Mouse (Mus musculus): ENCODE data around the gene Gm21969. TPM values are rescaled to one million over a fixed set of nuclear protein-coding genes. Genes with fewer than 3 reads are reported as not detected.
A peak's percentile ranks its signal among the peaks of the same experiment; 100 is the strongest.

Gm21969 gene
- polyA plus RNA-seq, 1 experiment from 2014 or later, result not detected

DNA sequence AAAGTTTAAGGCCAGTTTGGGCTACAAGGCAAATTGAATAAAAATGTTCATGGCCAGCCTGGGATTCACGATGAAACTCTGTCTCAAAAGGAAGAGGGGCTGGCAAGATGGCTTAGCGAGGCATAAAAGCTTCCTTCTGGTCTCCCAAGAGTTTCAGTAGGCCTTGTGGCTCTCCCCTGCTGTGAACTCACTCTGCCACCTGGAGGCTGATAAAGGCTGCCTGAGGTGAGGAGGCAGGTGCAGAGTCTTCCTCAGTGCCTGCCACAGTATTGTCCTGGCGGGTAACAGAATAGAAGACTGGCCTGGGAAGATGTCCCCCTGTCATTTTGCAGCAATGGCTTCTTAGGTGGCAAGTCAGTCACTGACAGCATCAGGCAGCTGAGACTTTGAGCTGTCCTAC, 20.1 kb upstream of the Gm21969 start:
- H3K27ac ChIP-seq (ENCODE audit: low read length), result 0 out of 2 replicates have a peak overlapping the region, but pooled peaks have one; percentile 24
- H3K4me1 ChIP-seq (ENCODE audit: control insufficient read depth, insufficient read depth, low read length), result peaks cover 70% of the 10 kb centered on the region
- no peaks in the 10 kb centered on the region for H3K36me3 ChIP-seq (ENCODE audit: control insufficient read depth, insufficient read depth, low read length)
- H3K27me3 ChIP-seq (ENCODE audit: control insufficient read depth, insufficient read depth, low read length), result no peaks in the 10 kb centered on the region
- 75% methylated on average over 3 of the region's 3 CpGs for WGBS
- no peak overlapping the region for H3K4me3 ChIP-seq (replicated peaks; ENCODE audit: low read length)
- no peak for ATAC-seq (ENCODE audit: insufficient read depth, low FRiP score)
- H3K4me2 ChIP-seq (ENCODE audit: low read depth, low read length), result no peak overlapping the region
- H3K9ac ChIP-seq (ENCODE audit: low read length), result no peak overlapping the region; the same call in 1 of the 2 replicates
- no peaks in the 10 kb centered on the region for H3K9me3 ChIP-seq (replicated peaks; ENCODE audit: control insufficient read depth, low read length)

- no peak overlapping the region for H3K4me2 ChIP-seq (ENCODE audit: low read depth, low read length)
- WGBS, result 77% methylated on average over 11 of the region's 11 CpGs
- H3K4me3 ChIP-seq (replicated peaks; ENCODE audit: low read length), result no peak overlapping the region
- no peaks in the 10 kb centered on the region for H3K9me3 ChIP-seq (replicated peaks; ENCODE audit: control insufficient read depth, low read length)
- H3K4me1 ChIP-seq (ENCODE audit: control insufficient read depth, insufficient read depth, low read length), result peaks cover 64% of the 10 kb centered on the region
- H3K36me3 ChIP-seq (ENCODE audit: control insufficient read depth, insufficient read depth, low read length), result no peaks in the 10 kb centered on the region
- H3K27me3 ChIP-seq (ENCODE audit: control insufficient read depth, insufficient read depth, low read length), result no peaks in the 10 kb centered on the region
- no peak overlapping the region for H3K9ac ChIP-seq (ENCODE audit: low read length)
- ATAC-seq (ENCODE audit: insufficient read depth, low FRiP score), result no peak
- H3K27ac ChIP-seq (ENCODE audit: low read length), result no peak overlapping the region
Measured at GRCm38 (mm10) chr4:139583629-139584245, 19.2 kb upstream of the Gm21969 start.

- H3K27ac ChIP-seq (ENCODE audit: low read length), result no peak overlapping the region
- no peaks in the 10 kb centered on the region for H3K9me3 ChIP-seq (replicated peaks; ENCODE audit: control insufficient read depth, low read length)
- H3K36me3 ChIP-seq (ENCODE audit: control insufficient read depth, insufficient read depth, low read length), result no peaks in the 10 kb centered on the region
- H3K4me3 ChIP-seq (replicated peaks; ENCODE audit: low read length), result no peak overlapping the region
- no peaks in the 10 kb centered on the region for H3K27me3 ChIP-seq (ENCODE audit: control insufficient read depth, insufficient read depth, low read length)
- peaks cover 59% of the 10 kb centered on the region for H3K4me1 ChIP-seq (ENCODE audit: control insufficient read depth, insufficient read depth, low read length)
- no peak overlapping the region for H3K4me2 ChIP-seq (ENCODE audit: low read depth, low read length)
- ATAC-seq (ENCODE audit: insufficient read depth, low FRiP score), result no peak
- no peak overlapping the region for H3K9ac ChIP-seq (ENCODE audit: low read length)
- 75% methylated on average over 11 of the region's 11 CpGs for WGBS
Measured at GRCm38 (mm10) chr4:139584704-139585103, 18.3 kb upstream of the Gm21969 start.

DNA sequence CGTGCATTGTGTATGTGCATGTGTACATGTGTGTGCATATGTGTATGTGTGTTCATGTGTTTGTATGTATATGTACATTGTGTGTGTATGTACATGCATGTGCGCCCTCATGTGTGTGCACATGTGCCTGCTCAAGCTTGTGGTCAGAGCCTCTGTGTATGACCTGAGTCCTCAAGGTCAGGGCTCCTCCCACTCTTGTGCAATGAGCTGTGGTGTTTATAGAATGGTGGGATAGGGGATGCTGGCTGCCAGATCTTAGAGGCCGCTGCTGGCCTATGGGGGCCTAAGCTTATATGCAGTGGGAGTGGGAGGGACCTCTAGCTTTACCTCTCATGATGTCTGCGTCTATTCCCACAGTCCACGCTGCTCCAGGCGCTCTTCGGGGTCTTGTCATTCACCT, 17.3 kb upstream of the Gm21969 start:
- H3K27ac ChIP-seq (ENCODE audit: low read length), result no peak overlapping the region
- no peaks in the 10 kb centered on the region for H3K27me3 ChIP-seq (ENCODE audit: control insufficient read depth, insufficient read depth, low read length)
- 70% methylated on average over 7 of the region's 7 CpGs for WGBS
- H3K4me3 ChIP-seq (replicated peaks; ENCODE audit: low read length), result no peak overlapping the region
- no peak overlapping the region for H3K9ac ChIP-seq (ENCODE audit: low read length)
- no peak overlapping the region for H3K4me2 ChIP-seq (ENCODE audit: low read depth, low read length)
- H3K9me3 ChIP-seq (replicated peaks; ENCODE audit: control insufficient read depth, low read length), result no peaks in the 10 kb centered on the region
- H3K4me1 ChIP-seq (ENCODE audit: control insufficient read depth, insufficient read depth, low read length), result peaks cover 54% of the 10 kb centered on the region
- no peak for ATAC-seq (ENCODE audit: insufficient read depth, low FRiP score)
- no peaks in the 10 kb centered on the region for H3K36me3 ChIP-seq (ENCODE audit: control insufficient read depth, insufficient read depth, low read length)

DNA sequence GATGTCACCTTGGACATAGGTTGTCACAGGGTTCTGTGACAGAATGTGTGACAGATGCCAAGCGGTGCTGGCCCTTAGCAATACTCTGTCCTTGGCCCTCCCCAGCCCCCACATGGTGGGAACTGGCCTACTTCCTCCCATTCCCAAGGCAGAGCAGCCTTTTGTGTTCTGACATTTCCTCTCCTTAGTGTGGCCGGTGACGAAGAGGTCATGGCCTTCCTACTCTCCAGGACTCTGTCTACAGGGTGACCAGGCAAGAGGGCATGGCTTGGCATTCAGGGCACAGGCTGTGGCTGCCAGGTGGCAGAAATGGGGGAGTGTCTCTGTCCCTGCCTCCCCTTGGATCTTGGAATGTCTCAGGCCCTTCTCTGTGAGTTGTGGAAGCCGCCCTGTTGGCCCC, 15.6 kb upstream of the Gm21969 start:
- Histone ChIP-seq H3K27ac (ENCODE audit: low read length) (no peak overlapping the region), H3K9me3 (replicated peaks; ENCODE audit: control insufficient read depth, low read length) (no peaks in the 10 kb centered on the region), H3K4me1 (ENCODE audit: control insufficient read depth, insufficient read depth, low read length) (peaks cover 38% of the 10 kb centered on the region), H3K4me3 (replicated peaks; ENCODE audit: low read length) (no peak overlapping the region), H3K4me2 (ENCODE audit: low read depth, low read length) (no peak overlapping the region), H3K9ac (ENCODE audit: low read length) (no peak overlapping the region), H3K27me3 (ENCODE audit: control insufficient read depth, insufficient read depth, low read length) (no peaks in the 10 kb centered on the region), H3K36me3 (ENCODE audit: control insufficient read depth, insufficient read depth, low read length) (no peaks in the 10 kb centered on the region)
- ATAC-seq (ENCODE audit: insufficient read depth, low FRiP score), result no peak
- WGBS, result 72% methylated on average over 4 of the region's 4 CpGs

- Histone ChIP-seq H3K27ac (ENCODE audit: low read length) (no peak overlapping the region), H3K9ac (ENCODE audit: low read length) (no peak overlapping the region), H3K27me3 (ENCODE audit: control insufficient read depth, insufficient read depth, low read length) (no peaks in the 10 kb centered on the region), H3K36me3 (ENCODE audit: control insufficient read depth, insufficient read depth, low read length) (no peaks in the 10 kb centered on the region), H3K4me1 (ENCODE audit: control insufficient read depth, insufficient read depth, low read length) (peaks cover 34% of the 10 kb centered on the region), H3K4me3 (replicated peaks; ENCODE audit: low read length) (no peak overlapping the region), H3K4me2 (ENCODE audit: low read depth, low read length) (no peak overlapping the region), H3K9me3 (replicated peaks; ENCODE audit: control insufficient read depth, low read length) (no peaks in the 10 kb centered on the region)
- ATAC-seq (ENCODE audit: insufficient read depth, low FRiP score), result no peak
- 72% methylated on average over 4 of the region's 4 CpGs for WGBS
Measured at GRCm38 (mm10) chr4:139587773-139588172, 15.2 kb upstream of the Gm21969 start.

- peaks cover 29% of the 10 kb centered on the region for H3K4me1 ChIP-seq (ENCODE audit: control insufficient read depth, insufficient read depth, low read length)
- no peak overlapping the region for H3K4me3 ChIP-seq (replicated peaks; ENCODE audit: low read length)
- no peak overlapping the region for H3K27ac ChIP-seq (ENCODE audit: low read length)
- WGBS, result 67% methylated on average over 5 of the region's 5 CpGs
- ATAC-seq (ENCODE audit: insufficient read depth, low FRiP score), result no peak
- no peak overlapping the region for H3K4me2 ChIP-seq (ENCODE audit: low read depth, low read length)
- no peaks in the 10 kb centered on the region for H3K36me3 ChIP-seq (ENCODE audit: control insufficient read depth, insufficient read depth, low read length)
- peak overlapping the region; percentile 1; the same call in 1 of the 2 replicates for H3K9ac ChIP-seq (ENCODE audit: low read length)
- no peaks in the 10 kb centered on the region for H3K27me3 ChIP-seq (ENCODE audit: control insufficient read depth, insufficient read depth, low read length)
- no peaks in the 10 kb centered on the region for H3K9me3 ChIP-seq (replicated peaks; ENCODE audit: control insufficient read depth, low read length)
Measured at GRCm38 (mm10) chr4:139589351-139590027, 13.5 kb upstream of the Gm21969 start.

DNA sequence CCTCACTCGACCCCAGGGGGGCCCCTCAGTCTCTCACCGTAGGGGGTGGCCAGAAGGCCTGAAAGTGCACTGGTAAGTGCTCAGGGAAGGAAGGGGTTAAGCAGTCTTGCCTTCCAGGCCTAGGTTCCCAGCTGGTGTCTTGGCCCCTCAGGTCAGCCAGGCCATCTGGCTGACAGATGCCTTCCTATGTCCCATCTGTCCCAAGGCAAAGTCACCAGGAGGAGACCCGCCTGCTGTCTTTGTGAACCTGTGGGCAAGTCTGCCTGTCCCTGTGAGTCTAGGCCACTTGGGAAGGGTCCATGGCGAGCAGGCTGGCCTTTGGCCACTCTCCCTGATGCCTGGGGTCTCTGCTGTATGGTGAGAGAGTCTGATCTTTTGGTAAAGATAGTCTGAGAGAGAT, 12.5 kb upstream of the Gm21969 start:
- Histone ChIP-seq H3K4me2 (ENCODE audit: low read depth, low read length) (no peak overlapping the region), H3K4me3 (replicated peaks; ENCODE audit: low read length) (no peak overlapping the region), H3K36me3 (ENCODE audit: control insufficient read depth, insufficient read depth, low read length) (no peaks in the 10 kb centered on the region), H3K27ac (ENCODE audit: low read length) (no peak overlapping the region), H3K27me3 (ENCODE audit: control insufficient read depth, insufficient read depth, low read length) (no peaks in the 10 kb centered on the region), H3K9me3 (replicated peaks; ENCODE audit: control insufficient read depth, low read length) (no peaks in the 10 kb centered on the region), H3K9ac (ENCODE audit: low read length) (no peak overlapping the region), H3K4me1 (ENCODE audit: control insufficient read depth, insufficient read depth, low read length) (peaks cover 29% of the 10 kb centered on the region)
- WGBS, result 58% methylated on average over 4 of the region's 4 CpGs
- ATAC-seq (ENCODE audit: insufficient read depth, low FRiP score), result no peak

DNA sequence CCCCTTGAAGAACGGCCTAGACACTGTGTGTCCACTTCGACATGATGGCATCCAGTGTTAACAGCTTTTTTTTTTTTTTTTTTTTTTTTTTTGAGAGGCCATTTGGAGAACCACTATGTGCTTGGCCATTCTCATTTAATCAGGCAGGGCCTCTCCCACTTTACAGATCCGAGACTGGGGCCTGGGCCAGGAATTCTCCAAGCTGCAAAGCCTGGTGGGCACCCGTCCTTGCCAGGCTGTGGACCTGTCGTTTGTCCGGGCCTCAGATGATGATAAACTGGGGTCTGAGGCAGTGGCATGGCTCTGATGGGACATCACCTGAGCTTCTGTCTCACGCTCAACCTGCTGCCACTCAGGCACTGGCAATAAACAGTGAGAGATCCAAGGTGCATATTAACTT, 10.1 kb upstream of the Gm21969 start:
- no peak overlapping the region for H3K27ac ChIP-seq (ENCODE audit: low read length)
- no peak overlapping the region for H3K9ac ChIP-seq (ENCODE audit: low read length)
- ATAC-seq (ENCODE audit: insufficient read depth, low FRiP score), result no peak
- H3K4me3 ChIP-seq (replicated peaks; ENCODE audit: low read length), result no peak overlapping the region
- 75% methylated on average over 7 of the region's 7 CpGs for WGBS
- H3K27me3 ChIP-seq (ENCODE audit: control insufficient read depth, insufficient read depth, low read length), result no peaks in the 10 kb centered on the region
- H3K36me3 ChIP-seq (ENCODE audit: control insufficient read depth, insufficient read depth, low read length), result no peaks in the 10 kb centered on the region
- H3K9me3 ChIP-seq (replicated peaks; ENCODE audit: control insufficient read depth, low read length), result no peaks in the 10 kb centered on the region
- no peak overlapping the region for H3K4me2 ChIP-seq (ENCODE audit: low read depth, low read length)
- peaks cover 37% of the 10 kb centered on the region for H3K4me1 ChIP-seq (ENCODE audit: control insufficient read depth, insufficient read depth, low read length)
